17 mouse cellular contexts compared by ENCODE assay signal in genomic region chr3:51202491-51202987, GRCm38 (mm10). TPM values are rescaled to one million over a fixed set of nuclear protein-coding genes. Genes with fewer than 3 reads are reported as not detected.
A peak's percentile ranks its signal among the peaks of the same experiment; 100 is the strongest.
DNase-seq lines count a peak whose midpoint lies in the region; ATAC-seq and TF ChIP-seq lines count a peak whose summit lies in the region.
"Had no signal": no experiment of that assay in that cellular context is flagged by ENCODE, and none has a peak within 500 bp of the region (broad histone marks: within the 10 kb centered on the region; RNA-seq: fewer than 3 reads in every experiment).

No protein-coding gene starts in this region.

- H3K4me2 ChIP-seq in liver, embryonic 12.5 days: no peak overlapping the region
- no peak overlapping the region for H3K4me2 ChIP-seq in forebrain, postnatal 0 days (ENCODE audit: low read depth)
- H3K4me2 ChIP-seq in hindbrain, embryonic 11.5 days (replicated peaks; ENCODE audit: low read depth, low read length): no peak overlapping the region
- H3K4me2 ChIP-seq: embryonic facial prominence, embryonic 12.5 days; forebrain, embryonic 12.5 days; heart, embryonic 15.5 days; intestine, embryonic 15.5 days; lung, embryonic 15.5 days had no signal

- peaks cover 26% of the 10 kb centered on the region for H3K4me1 ChIP-seq in liver, adult 2 months (ENCODE audit: control insufficient read depth, insufficient read depth, low read length)
- H3K4me1 ChIP-seq in liver, embryonic 12.5 days: no peaks in the 10 kb centered on the region
- peaks cover 8% of the 10 kb centered on the region; the same call in 1 of the 2 replicates for H3K4me1 ChIP-seq in small intestine, adult 2 months (ENCODE audit: control insufficient read depth, insufficient read depth, insufficient read length, low read length)
- H3K4me1 ChIP-seq in forebrain, postnatal 0 days (ENCODE audit: insufficient read depth): no peaks in the 10 kb centered on the region
- H3K4me1 ChIP-seq in hindbrain, embryonic 11.5 days (replicated peaks; ENCODE audit: control insufficient read depth, insufficient read depth, low read length): no peaks in the 10 kb centered on the region
- H3K4me1 ChIP-seq: forebrain, embryonic 12.5 days; intestine, embryonic 15.5 days had no signal

- no peak for ATAC-seq in liver, embryonic 12.5 days
- ATAC-seq in forebrain, postnatal 0 days: no peak
- ATAC-seq in hindbrain, embryonic 11.5 days (ENCODE audit: low FRiP score): no peak
- ATAC-seq: intestine, embryonic 15.5 days; Patski had no signal

- peak; percentile 98 for DNase-seq in liver, adult 2 months (ENCODE audit: extremely low read depth, low read depth, low spot score)
- peak; percentile 88 for DNase-seq in gastrocnemius, adult 2 months
- peak; percentile 57 to 67 for DNase-seq in heart, postnatal 14 days
- no peak for DNase-seq in forebrain, postnatal 0 days
- no peak for DNase-seq in hindbrain, embryonic 11.5 days (ENCODE audit: low spot score)
- DNase-seq: thymus, adult 2 months had no signal

- peak overlapping the region; percentile 99 for H3K27ac ChIP-seq in liver, adult 2 months (replicated peaks; ENCODE audit: insufficient read depth, low read depth, low read length)
- H3K27ac ChIP-seq in liver, embryonic 12.5 days: no peak overlapping the region
- H3K27ac ChIP-seq in gastrocnemius, adult 2 months: peak overlapping the region; percentile 69
- H3K27ac ChIP-seq in small intestine, adult 2 months (ENCODE audit: insufficient read depth, low read depth, low read length): peak overlapping the region; percentile 28; the same call in 1 of the 2 replicates
- H3K27ac ChIP-seq in forebrain, postnatal 0 days (ENCODE audit: low read depth, low read length): no peak overlapping the region
- H3K27ac ChIP-seq in hindbrain, embryonic 11.5 days (ENCODE audit: low read depth, low read length): no peak overlapping the region
- H3K27ac ChIP-seq: embryonic facial prominence, embryonic 12.5 days; forebrain, embryonic 12.5 days; heart, embryonic 15.5 days; intestine, embryonic 15.5 days; left cerebral cortex, adult 2 months; lung, embryonic 15.5 days; midbrain, embryonic 10.5 days had no signal

- intact Hi-C loops in gastrocnemius, adult 2 months (cut with DNase I): loop anchor here (2.0 kb wide), 1 partner anchor 18 kb away; no protein-coding TSS in a partner anchor
- intact Hi-C loops in heart, postnatal 14 days (cut with DNase I): no loop called here

- TF ChIP-seq POLR2A in liver, adult 2 months (IDR thresholded peaks at IDR 0.05; ENCODE audit: extremely low read depth, insufficient read depth, low read length): no peak
- TF ChIP-seq POLR2A in small intestine, adult 2 months (IDR thresholded peaks at IDR 0.05; ENCODE audit: low read depth, low read length): no peak

- no peak for TF ChIP-seq CTCF in liver, adult 2 months (IDR thresholded peaks at IDR 0.05; ENCODE audit: low read depth, low read length)
- no peak for TF ChIP-seq CTCF in gastrocnemius, adult 2 months (IDR thresholded peaks at IDR 0.05)
- TF ChIP-seq CTCF in small intestine, adult 2 months (IDR thresholded peaks at IDR 0.05; ENCODE audit: extremely low read depth, insufficient read length, insufficient replicate concordance, low read depth, low read length): no peak
- TF ChIP-seq CTCF in forebrain, postnatal 0 days (IDR thresholded peaks at IDR 0.05; ENCODE audit: low read depth): no peak

- WGBS in liver, adult 2 months: 35% methylated on average over 8 of the region's 8 CpGs
- 67% methylated on average over 8 of the region's 8 CpGs for WGBS in liver, embryonic 12.5 days (ENCODE audit: insufficient replicate concordance)
- 39% methylated on average over 8 of the region's 8 CpGs for WGBS in small intestine, adult 2 months
- 93% methylated on average over 8 of the region's 8 CpGs for WGBS in forebrain, postnatal 0 days
- WGBS in hindbrain, embryonic 11.5 days: 84% methylated on average over 8 of the region's 8 CpGs

- no peaks in the 10 kb centered on the region for H3K36me3 ChIP-seq in liver, adult 2 months (ENCODE audit: control insufficient read depth, insufficient read depth, low read length)
- H3K36me3 ChIP-seq in liver, embryonic 12.5 days: no peaks in the 10 kb centered on the region
- no peaks in the 10 kb centered on the region for H3K36me3 ChIP-seq in small intestine, adult 2 months (ENCODE audit: control insufficient read depth, insufficient read depth, low read length)
- H3K36me3 ChIP-seq in forebrain, postnatal 0 days (ENCODE audit: insufficient read depth): no peaks in the 10 kb centered on the region
- no peaks in the 10 kb centered on the region for H3K36me3 ChIP-seq in hindbrain, embryonic 11.5 days (ENCODE audit: control insufficient read depth, insufficient read depth, low read length)
- H3K36me3 ChIP-seq: embryonic facial prominence, embryonic 12.5 days; forebrain, embryonic 12.5 days; heart, embryonic 15.5 days; intestine, embryonic 15.5 days; lung, embryonic 15.5 days; midbrain, embryonic 10.5 days had no signal

- peaks cover 9% of the 10 kb centered on the region; the same call in 1 of the 2 replicates for H3K9me3 ChIP-seq in liver, embryonic 12.5 days (replicated peaks)
- no peaks in the 10 kb centered on the region for H3K9me3 ChIP-seq in forebrain, postnatal 0 days (ENCODE audit: low read length)
- H3K9me3 ChIP-seq in hindbrain, embryonic 11.5 days (ENCODE audit: control insufficient read depth, low read length): no peaks in the 10 kb centered on the region
- H3K9me3 ChIP-seq: embryonic facial prominence, embryonic 12.5 days; forebrain, embryonic 12.5 days; heart, embryonic 15.5 days; intestine, embryonic 15.5 days; lung, embryonic 15.5 days had no signal

- H3K9ac ChIP-seq in liver, adult 2 months (ENCODE audit: low read depth, low read length): peak overlapping the region; percentile 52
- no peak overlapping the region for H3K9ac ChIP-seq in liver, embryonic 12.5 days
- H3K9ac ChIP-seq in forebrain, postnatal 0 days: no peak overlapping the region
- no peak overlapping the region for H3K9ac ChIP-seq in hindbrain, embryonic 11.5 days (ENCODE audit: low read depth, low read length)
- H3K9ac ChIP-seq: embryonic facial prominence, embryonic 12.5 days; forebrain, embryonic 12.5 days; heart, embryonic 15.5 days; intestine, embryonic 15.5 days; lung, embryonic 15.5 days had no signal

- no peaks in the 10 kb centered on the region for H3K27me3 ChIP-seq in liver, adult 2 months (ENCODE audit: control insufficient read depth, insufficient read depth, low read length)
- H3K27me3 ChIP-seq in liver, embryonic 12.5 days (replicated peaks): 0 out of 2 replicates have a peak, but pooled peaks cover 5% of the 10 kb centered on the region
- H3K27me3 ChIP-seq in small intestine, adult 2 months (ENCODE audit: control insufficient read depth, insufficient read depth, low read length): no peaks in the 10 kb centered on the region
- H3K27me3 ChIP-seq in forebrain, postnatal 0 days (ENCODE audit: insufficient read depth, low read length): no peaks in the 10 kb centered on the region
- no peaks in the 10 kb centered on the region for H3K27me3 ChIP-seq in hindbrain, embryonic 11.5 days (ENCODE audit: control insufficient read depth, insufficient read depth, low read length)
- H3K27me3 ChIP-seq: CH12.LX; embryonic facial prominence, embryonic 12.5 days; forebrain, embryonic 12.5 days; heart, embryonic 15.5 days; intestine, embryonic 15.5 days; lung, embryonic 15.5 days; Patski had no signal

- no peak overlapping the region for H3K4me3 ChIP-seq in liver, adult 2 months (ENCODE audit: insufficient read depth, low read depth, low read length)
- no peak overlapping the region for H3K4me3 ChIP-seq in liver, embryonic 12.5 days
- no peak overlapping the region for H3K4me3 ChIP-seq in gastrocnemius, adult 2 months
- H3K4me3 ChIP-seq in small intestine, adult 2 months (ENCODE audit: low read depth, low read length): no peak overlapping the region
- H3K4me3 ChIP-seq in forebrain, postnatal 0 days (ENCODE audit: low read depth, low read length): no peak overlapping the region
- H3K4me3 ChIP-seq in hindbrain, embryonic 11.5 days (ENCODE audit: low read depth, low read length): no peak overlapping the region
- H3K4me3 ChIP-seq: embryonic facial prominence, embryonic 12.5 days; forebrain, embryonic 12.5 days; heart, embryonic 15.5 days; intestine, embryonic 15.5 days; left cerebral cortex, adult 2 months; lung, embryonic 15.5 days; midbrain, embryonic 10.5 days had no signal

- H3K79me2 ChIP-seq in liver, adult 2 months (ENCODE audit: control insufficient read depth, insufficient read depth, low read length): no peaks in the 10 kb centered on the region

RNA-seq across cellular contexts. Expression of gene Noct, which starts 21.7 kb away (rescaled TPM):
- 12.0 and 12.1 TPM in 2 replicates for total RNA-seq in liver, adult 2 months (2014; rRNA removed)
- 9.8 and 12.5 TPM in 2 replicates for polyA plus RNA-seq in liver, adult 2 months (2012; rRNA removed)
- polyA plus RNA-seq in liver, embryonic 12.5 days (2016; fragmentation: Nextera tagmentation; extraction: Ambion mirVana): 39.8 and 41.1 TPM in 2 replicates
- 10 to 100 TPM; 23.7 to 34.3 TPM for total RNA-seq in gastrocnemius, adult 2 months (2021)
- total RNA-seq in heart, postnatal 14 days (2021): 10 to 100 TPM; 53.9 to 68.6 TPM
- polyA plus RNA-seq in small intestine, adult 2 months (2012; rRNA removed): 19.2 and 56.2 TPM in 2 replicates
- 31.5 and 33.7 TPM in 2 replicates for total RNA-seq in forebrain, postnatal 0 days (2014; rRNA removed)
- polyA plus RNA-seq in forebrain, postnatal 0 days (2015; fragmentation: Nextera tagmentation; extraction: Ambion mirVana): 27.0 and 32.6 TPM in 2 replicates
- 12.7 and 15.0 TPM in 2 replicates for polyA plus RNA-seq in hindbrain, embryonic 11.5 days (2014; fragmentation: Nextera tagmentation; extraction: Ambion mirVana)

Comparison
In these comparisons a context has a peak if more than half of its experiments do, and no peak if none do; other contexts are left out.
1. H3K27ac ChIP-seq: peak in liver, adult 2 months (single experiment), gastrocnemius, adult 2 months (single experiment) and small intestine, adult 2 months (single experiment); none in liver, embryonic 12.5 days (single experiment), forebrain, postnatal 0 days (single experiment) and hindbrain, embryonic 11.5 days (single experiment).
2. DNase-seq: peak in liver, adult 2 months (single experiment), gastrocnemius, adult 2 months (single experiment) and heart, postnatal 14 days (2 of 2); none in forebrain, postnatal 0 days (single experiment) and hindbrain, embryonic 11.5 days (single experiment).